Mouse (Mus musculus) left cerebral cortex, postnatal 4 days (tissue): ENCODE measurements at regions not wholly inside any gene's neighbourhood (a gene's known extent, or its start where the extent isn't known, plus 50 kb on each side); places are given as distances from the start of the nearest gene placed in this dataset.

ENCODE experiments used
- DNase-seq: peaks from one replicate; pipeline ENCODE4 v3.0.0-alpha.2; 2022
- intact Hi-C: fragments of 180-260 bp; cut with DNase I; formaldehyde crosslinking; loops from one replicate; pipeline ENCODE4 v1.15.1; 2025

GRCm38 (mm10) chr4:95105424-95105823 is 53.4 kb upstream of the Jun start:
- DNase-seq: no peak
- intact Hi-C loops: no loop called here

DNA sequence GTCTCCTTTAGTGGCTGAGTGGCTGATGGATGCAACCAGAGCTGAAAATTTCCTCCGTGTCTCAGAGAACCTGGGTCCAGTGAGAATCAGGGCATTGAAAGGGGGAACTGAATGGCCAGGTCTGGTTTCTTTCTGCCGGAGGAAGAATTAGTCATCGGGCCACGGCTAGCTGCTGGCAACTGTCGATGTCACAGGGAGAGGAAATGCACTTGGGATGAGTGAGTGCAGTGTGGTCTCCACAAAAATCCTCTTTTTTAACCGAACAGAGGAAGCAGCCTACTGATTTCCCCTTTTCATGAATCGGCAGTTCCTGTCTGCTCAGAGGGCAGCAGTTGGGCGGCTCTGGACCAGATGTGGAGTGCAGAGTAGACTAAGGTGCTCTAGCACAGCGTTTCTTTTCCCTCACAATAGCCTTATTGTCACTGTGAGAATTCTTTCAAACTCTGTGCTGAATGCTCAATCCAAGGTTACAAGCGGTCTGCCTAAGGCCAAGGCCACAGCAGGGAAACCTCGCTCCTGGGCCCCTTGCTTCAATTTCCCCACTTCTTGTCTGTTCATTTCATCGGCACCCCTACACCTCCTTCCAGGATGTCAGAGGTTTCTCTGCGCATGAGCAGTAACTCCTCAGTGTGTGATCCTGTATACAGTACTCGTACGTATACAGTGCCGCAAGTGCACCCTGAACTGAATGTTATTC is 54.1 kb upstream of the Jun start:
- intact Hi-C loops: no loop called here
- DNase-seq: no peak

DNA sequence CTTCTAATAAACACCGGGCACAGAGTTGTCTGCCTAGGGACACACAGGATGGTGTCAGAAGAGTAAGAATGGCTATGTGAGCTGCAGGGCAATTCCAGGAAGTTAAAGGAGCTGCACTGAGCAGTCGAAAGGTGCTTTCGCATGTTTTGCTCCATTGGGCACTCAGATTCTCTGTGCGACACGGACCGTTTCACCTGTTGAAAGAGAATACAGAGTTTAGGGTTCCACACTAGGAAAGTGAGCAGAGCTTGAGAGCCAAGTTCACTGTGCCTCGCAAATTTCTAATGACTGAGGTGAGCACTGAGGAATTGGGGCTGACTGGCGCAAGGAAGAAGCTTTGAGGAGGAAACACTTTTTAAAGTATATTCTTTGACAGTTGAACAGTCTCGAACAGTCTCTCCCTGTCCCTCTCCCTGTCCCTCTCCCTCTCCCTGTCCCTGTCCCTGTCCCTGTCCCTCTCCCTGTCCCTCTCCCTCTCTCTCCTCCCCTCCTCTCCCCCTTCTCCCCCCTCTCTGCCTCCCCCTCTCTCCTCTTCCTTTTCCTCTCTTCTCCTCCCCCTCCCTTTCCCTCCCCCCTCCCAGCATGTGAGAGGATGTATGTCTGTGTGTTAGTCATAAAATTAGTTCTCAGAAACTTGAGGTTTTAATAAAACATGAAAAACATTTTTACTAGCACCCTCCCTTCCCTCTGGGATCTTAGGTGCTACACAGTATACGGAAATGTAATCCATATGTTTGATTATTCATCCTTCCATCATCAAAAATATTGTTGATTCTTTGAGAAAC is 55.1 kb upstream of the Jun start:
- DNase-seq: no peak
- intact Hi-C loops: no loop called here

GRCm38 (mm10) chr4:95108811-95109210 is 56.8 kb upstream of the Jun start:
- DNase-seq: no peak
- intact Hi-C loops: no loop called here

DNA sequence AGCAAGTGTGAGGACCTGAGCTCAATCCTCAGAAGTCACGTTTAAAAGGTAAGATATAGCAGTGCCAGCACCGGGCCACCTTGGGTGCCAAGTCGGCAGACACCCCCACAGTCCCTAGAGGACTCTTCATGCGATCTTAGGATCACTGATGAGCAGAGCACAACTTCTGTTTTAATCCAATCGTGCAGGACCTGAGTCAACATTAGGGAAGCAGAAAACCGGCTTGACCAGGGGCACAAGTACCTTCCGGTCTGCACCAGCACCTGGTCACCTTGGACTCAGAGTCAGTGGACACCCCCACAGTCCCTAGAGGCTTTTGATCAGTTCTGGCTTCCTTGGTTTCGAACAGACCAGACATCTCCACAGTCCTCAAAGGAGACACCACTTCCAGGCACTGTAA is 58.8 kb upstream of the Jun start:
- intact Hi-C loops: no loop called here
- DNase-seq: no peak

DNA sequence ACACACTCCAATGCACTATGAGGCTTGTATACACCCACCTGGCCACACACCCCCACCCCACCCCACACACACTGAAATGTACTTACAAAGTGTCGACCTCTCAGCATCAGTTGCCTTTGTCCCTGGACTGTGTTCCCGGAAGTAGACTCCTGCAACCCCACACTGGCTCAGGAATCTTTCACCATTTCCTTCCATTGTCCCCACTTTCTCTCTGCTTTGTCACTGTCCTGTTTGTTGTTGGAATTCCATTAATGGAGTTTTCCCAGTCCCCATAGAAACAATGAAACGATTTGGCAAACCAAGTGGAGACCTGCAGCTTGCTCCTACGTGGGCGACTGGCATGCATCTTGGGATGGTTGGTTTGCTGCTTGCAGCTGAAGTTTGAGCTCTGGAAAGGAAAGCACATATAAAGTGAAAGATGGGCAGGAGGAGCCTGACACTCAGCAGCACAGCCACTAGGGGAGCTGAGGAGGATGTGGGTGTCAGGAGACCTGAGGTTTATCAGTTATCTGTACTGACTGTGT is 65.2 kb upstream of the Jun start:
- intact Hi-C loops: no loop called here
- DNase-seq: no peak

DNA sequence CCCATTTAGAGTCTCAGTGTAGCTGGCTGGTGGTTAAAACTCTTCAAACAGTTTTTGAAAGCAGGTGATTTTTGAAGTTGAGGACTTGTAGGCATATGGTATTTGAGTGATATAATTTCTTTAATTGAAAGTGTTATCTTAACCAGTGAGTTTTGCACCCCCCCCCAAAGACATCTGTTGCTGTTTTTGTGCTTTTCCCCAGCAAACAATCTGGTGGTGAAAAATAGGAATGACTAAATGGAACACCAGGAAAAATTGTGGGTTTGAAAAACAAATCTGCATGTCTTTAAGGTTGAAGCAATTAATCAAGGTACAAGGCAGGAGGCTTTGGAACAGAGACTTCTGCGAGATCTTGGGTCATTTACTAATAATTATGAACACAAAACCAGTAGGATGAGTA is 68.9 kb upstream of the Jun start:
- intact Hi-C loops: no loop called here
- no peak for DNase-seq

- intact Hi-C loops: no loop called here
- no peak for DNase-seq
These were observed 73.3 kb upstream of the Jun start for GRCm38 (mm10) chr4:95125346-95125745.

DNA sequence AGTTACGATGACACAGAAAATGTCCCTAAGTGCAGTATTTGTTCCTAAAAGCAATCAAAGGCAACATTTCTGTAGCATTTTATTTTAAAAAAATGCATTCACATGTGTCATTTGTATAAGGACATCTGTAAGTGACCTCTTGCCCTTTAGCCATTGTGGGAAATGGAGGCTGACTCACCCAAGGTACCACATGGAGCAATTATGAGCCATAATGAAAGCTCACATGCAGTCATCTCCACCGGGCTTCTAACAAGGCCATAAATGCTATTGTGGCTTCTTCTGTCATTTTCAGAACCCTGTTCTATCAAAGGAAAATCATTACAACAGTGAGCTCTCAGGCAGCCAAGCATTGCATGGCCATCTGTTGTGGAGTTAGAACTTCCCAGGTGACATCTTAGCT is 75.9 kb upstream of the Jun start:
- intact Hi-C loops: no loop called here

GRCm38 (mm10) chr4:95133815-95134214 is 81.8 kb upstream of the Jun start:
- intact Hi-C loops: no loop called here
- peak; percentile 56 for DNase-seq

More for the DNA sequence above, 75.9 kb upstream of the Jun start:
- no peak for DNase-seq

- intact Hi-C loops: no loop called here
- peak; percentile 62 for DNase-seq
These were observed 82.6 kb upstream of the Jun start for GRCm38 (mm10) chr4:95134611-95135010.

DNA sequence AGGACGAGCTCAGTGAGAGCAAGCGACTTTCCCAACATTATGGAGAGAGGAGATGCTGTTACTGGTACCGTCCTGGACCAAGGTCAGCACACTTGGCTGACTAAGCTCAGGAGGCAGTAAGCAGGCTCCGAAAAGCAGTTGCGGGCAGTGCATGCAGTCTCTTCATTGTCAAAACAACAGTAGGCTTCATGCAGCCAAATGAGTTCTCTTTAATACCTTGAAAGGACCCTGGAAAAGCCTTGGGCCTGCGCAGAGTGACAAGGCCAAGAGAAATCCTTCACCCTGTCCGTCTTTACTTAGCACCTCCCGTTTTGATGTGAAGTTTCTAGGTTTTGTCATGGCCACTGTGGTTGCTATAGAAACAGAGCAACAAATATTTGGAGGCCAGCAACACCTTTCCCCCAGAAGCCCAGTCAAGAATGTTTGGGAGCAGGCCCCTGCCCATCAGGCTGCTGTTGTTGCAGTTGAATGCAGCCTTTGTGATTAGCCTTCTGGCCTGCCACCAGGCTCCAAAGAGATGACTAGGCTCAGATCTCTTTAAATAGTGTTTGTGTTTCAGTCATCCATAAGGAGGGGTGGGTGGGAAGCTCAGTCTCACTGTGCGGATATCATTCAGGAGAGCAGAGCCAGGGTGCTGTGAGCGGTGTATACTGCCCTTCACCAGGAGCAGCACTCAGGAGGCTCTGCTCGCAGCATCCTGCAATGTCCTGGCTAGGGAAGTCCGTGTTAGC is 85.6 kb upstream of the Jun start:
- DNase-seq: no peak
- intact Hi-C loops: no loop called here

DNA sequence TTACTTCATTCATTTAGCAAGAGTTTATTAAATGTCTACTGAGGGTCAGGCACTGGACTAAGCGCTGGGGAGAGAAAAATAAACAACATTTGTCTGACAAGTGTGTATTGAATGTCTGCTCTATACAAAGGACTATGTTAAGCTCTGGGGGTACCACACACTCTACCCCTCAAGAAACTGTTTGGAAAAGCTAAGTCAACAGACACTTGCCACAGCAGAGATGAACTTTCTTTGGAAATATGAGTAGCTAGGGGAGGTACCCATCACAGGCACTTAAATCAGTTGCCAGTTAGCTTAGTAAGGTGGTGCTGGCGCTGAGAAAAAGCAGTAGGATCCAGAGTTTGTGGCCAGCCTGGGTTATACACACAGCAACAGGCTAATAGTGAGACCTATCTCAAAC is 86.7 kb upstream of the Jun start:
- DNase-seq: no peak
- intact Hi-C loops: no loop called here

DNA sequence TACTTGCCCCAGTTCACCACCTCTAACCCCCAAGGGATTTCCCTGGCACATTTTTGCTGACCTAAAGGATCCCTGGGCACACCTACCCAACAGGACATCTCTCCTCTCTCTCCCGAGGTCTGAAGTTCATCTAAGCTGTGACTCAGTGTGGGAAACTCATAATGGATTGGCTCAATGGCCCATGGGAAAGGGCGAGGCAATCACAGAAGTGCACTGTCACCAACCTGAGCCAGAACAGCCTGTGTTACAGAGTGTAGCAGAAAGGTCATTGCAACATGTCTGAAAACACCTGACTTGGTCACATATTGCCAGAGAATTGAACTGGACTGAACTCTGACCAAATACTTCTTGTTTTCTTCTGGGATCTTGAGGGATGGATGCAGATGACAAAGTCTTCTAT is 89.2 kb upstream of the Jun start:
- intact Hi-C loops: no loop called here
- DNase-seq: no peak

DNA sequence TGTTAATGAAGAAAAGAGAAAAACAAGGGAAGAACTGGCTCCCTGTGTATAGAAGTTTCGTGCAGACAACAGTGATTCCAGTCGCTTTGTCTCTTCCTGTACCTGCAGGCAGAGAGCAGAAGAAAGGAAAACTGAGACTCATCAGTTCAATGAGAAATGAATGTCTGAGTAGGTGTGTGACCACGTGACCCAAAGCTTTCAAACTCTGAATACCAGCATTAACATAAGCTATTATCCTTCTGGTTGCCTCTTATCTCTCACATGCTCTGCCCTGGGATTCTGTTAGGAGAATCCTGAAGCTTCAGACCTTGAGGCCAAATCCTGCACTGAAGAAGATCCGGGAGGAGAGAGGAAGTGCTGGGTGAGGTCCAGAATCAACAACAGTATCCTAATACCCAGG is 91.1 kb upstream of the Jun start:
- no peak for DNase-seq
- intact Hi-C loops: no loop called here

DNA sequence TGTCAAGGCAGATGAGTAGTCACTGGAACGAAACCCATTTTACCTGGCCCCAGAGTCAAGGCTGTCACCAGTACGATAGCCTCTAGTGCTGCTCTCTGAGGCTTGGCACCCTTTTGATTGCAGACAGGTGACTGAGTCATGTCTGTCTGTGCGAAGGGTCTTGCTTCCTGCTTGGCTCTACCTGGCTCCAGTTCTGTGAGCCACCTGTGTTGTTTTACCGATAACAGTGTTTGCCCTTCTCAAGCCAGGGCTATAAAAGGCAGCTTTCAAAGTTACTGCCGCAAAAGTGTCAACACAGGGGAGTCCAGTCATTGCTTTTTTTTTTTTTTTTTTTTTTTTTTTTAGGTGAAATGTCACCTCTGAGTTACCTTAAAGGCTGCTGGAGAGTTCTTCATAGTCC is 91.6 kb upstream of the Jun start:
- intact Hi-C loops: no loop called here

GRCm38 (mm10) chr4:95144440-95144839 is 92.4 kb upstream of the Jun start:
- DNase-seq: no peak
- intact Hi-C loops: no loop called here

More for the DNA sequence above, 91.6 kb upstream of the Jun start:
- DNase-seq: no peak

DNA sequence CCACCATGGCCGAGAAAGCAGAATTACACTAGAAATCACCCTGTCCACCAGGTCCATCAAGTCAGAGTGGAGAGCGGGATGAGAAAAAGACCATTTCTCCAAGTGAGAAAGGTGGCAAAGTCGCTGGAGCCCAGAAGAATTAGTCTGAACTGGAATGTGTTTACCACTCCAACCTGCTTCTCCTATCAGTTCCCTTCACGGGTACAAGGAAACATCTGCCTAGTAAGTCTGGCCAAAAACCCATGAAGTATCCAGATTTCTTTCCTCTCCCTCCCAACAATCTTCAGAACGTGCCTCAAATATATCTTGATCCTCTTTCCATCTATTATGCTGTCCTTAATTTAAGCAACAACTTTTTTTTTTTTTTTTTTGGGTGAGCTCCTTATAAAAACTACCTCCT is 94.2 kb upstream of the Jun start:
- no peak for DNase-seq
- intact Hi-C loops: no loop called here

- intact Hi-C loops: no loop called here
- no peak for DNase-seq
These were observed 96.6 kb upstream of the Jun start for GRCm38 (mm10) chr4:95148665-95149064.

DNA sequence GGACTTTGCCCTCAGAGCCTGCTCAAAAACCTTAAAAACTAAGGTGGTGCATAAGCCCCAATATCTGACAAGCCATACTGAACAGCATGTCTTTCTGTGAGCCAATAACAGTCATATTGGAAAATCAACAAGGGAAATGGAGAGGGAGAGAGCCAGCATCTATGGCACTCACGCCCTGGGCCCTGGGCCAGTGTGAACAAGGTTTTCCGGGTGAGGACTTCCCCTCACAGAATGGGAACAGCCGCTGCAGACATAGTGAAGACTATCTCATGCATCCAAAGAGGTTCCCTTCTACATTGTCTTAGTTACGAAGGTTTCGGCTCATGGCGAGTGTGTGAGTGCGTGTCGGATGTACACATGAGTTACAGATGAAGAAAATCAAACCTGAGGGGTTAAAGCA is 99.7 kb upstream of the Jun start:
- intact Hi-C loops: no loop called here
- no peak for DNase-seq

GRCm38 (mm10) chr4:95152431-95153115 is 100.6 kb upstream of the Jun start:
- DNase-seq: no peak
- intact Hi-C loops: no loop called here
